Mouse (Mus musculus) erythroblast, embryonic 14.5 days (primary cell): ENCODE data around the gene Scyl3.

Experiments
- GATA1 ChIP-seq: IDR thresholded peaks from 2 replicates; pipeline ENCODE4 v1.6.1; 2012; ENCODE audit warnings: low read length, inconsistent platforms, mixed read lengths
- TAL1 ChIP-seq: IDR thresholded peaks from 3 replicates; pipeline ENCODE4 v1.6.1; 2012; ENCODE audit warnings: low read length, inconsistent platforms, mixed read lengths

GRCm38 (mm10) chr1:163898291-163898764 is 30.6 kb upstream of the Scyl3 start:
- TF ChIP-seq TAL1 (no peak), GATA1 (no peak)
